Mouse (Mus musculus) stomach, postnatal 0 days (tissue): ENCODE results near the gene Nrl. TPM values are rescaled to one million over a fixed set of nuclear protein-coding genes. Genes with fewer than 3 reads are reported as not detected.

Experiments used
- ATAC-seq: fragments of 200-750 bp; cut with Nextera tagmentation; 2 replicates; pipeline ENCODE4 v1.8.0; 2017; ENCODE audit not compliant: low FRiP score, low TSS enrichment
- DNase-seq: peaks from one replicate; pipeline ENCODE4 v3.0.0-alpha.2; 2016; ENCODE audit warnings: low spot score
- H3K27ac ChIP-seq: fragments of 300-500 bp; sonication (generic); replicated peaks from 2 replicates; pipeline ENCODE4 v1.5.1; 2014; ENCODE audit warnings: mild to moderate bottlenecking, control low read depth
- H3K27me3 ChIP-seq: fragments of 300-500 bp; sonication (generic); 2 replicates; pipeline ENCODE4 v1.6.1; 2014; ENCODE audit warnings: low read length; ENCODE audit not compliant: control insufficient read depth, insufficient read depth
- H3K36me3 ChIP-seq: fragments of 300-500 bp; sonication (generic); 2 replicates; pipeline ENCODE4 v1.6.1; 2014; ENCODE audit warnings: low read length, mixed read lengths; ENCODE audit not compliant: control insufficient read depth, insufficient read depth
- H3K4me1 ChIP-seq: fragments of 300-500 bp; sonication (generic); replicated peaks from 2 replicates; pipeline ENCODE4 v1.6.1; 2014; ENCODE audit warnings: antibody characterized with exemption; ENCODE audit not compliant: control insufficient read depth, insufficient read depth
- H3K4me2 ChIP-seq: fragments of 300-500 bp; sonication (generic); replicated peaks from 2 replicates; pipeline ENCODE4 v1.6.1; 2014; ENCODE audit warnings: low read depth, mild to moderate bottlenecking, control low read depth, moderate library complexity
- H3K4me3 ChIP-seq: fragments of 300-500 bp; sonication (generic); 2 replicates; pipeline ENCODE4 v1.5.1; 2014; ENCODE audit warnings: low read depth, low read length, control low read depth
- H3K9ac ChIP-seq: fragments of 300-500 bp; sonication (generic); 2 replicates; pipeline ENCODE4 v1.6.1; 2014; ENCODE audit warnings: mild to moderate bottlenecking, low read length, control low read depth, mixed read lengths
- H3K9me3 ChIP-seq: fragments of 300-500 bp; sonication (generic); 2 replicates; pipeline ENCODE4 v1.6.1; 2016; ENCODE audit warnings: low read length; ENCODE audit not compliant: control insufficient read depth
- CTCF ChIP-seq: IDR thresholded peaks from 2 replicates; pipeline ENCODE4 v1.5.1; 2016; ENCODE audit warnings: antibody characterized with exemption, low read depth, mild to moderate bottlenecking, moderate library complexity
- EP300 ChIP-seq: optimal IDR thresholded peaks from 2 replicates; pipeline ENCODE3; 2016; ENCODE audit warnings: antibody characterized with exemption
- WGBS: fragments of 180-500 bp; shearing (Covaris S2); extraction: QIAGEN DNeasy Blood & Tissue Kit; methylation state at CpG from one replicate; pipeline ENCODE4 v1.1.7; 2014; 5-methylcytosine and 5-hydroxymethylcytosine counted together
- polyA plus RNA-seq: library from polyadenylated mRNA; unstranded; fragments of >200 nt; fragmentation: Nextera tagmentation; extraction: Ambion mirVana; gene quantifications from 2 replicates; pipeline ENCODE4 v1.2.1, GENCODE M21; 2015

Nrl gene
- polyA plus RNA-seq, 1 experiment from 2014 or later: not detected

DNA sequence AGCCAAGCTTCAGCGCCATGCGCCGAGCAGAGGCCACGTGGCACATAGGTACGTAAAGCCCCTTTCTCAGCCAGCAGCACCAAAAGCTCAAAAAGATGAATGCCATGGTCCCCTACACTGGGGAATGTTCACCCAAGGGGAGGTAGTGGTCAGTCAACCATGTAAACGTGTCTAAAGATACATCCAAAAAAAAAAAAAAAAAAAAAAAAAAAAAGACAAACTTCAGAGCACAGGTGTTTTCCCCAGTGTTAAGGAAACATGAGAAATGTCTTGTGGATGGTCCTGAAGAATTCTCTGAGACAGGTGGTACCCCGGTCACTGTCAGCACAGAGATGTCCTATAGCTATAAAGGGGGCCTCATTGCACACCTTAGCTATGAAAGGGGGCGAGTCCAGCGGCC lies 19.2 kb downstream of the Nrl start:
- no peak for ATAC-seq
- no peaks in the 10 kb centered on the region for H3K4me1 ChIP-seq
- TF ChIP-seq EP300 (no peak), CTCF (no peak)
- H3K4me2 ChIP-seq: no peak overlapping the region
- no peaks in the 10 kb centered on the region for H3K27me3 ChIP-seq
- H3K9me3 ChIP-seq: no peaks in the 10 kb centered on the region
- 84% methylated on average over 9 of the region's 9 CpGs for WGBS
- H3K9ac ChIP-seq: no peak overlapping the region
- DNase-seq: no peak
- H3K4me3 ChIP-seq: no peak overlapping the region
- H3K27ac ChIP-seq: no peak overlapping the region
- H3K36me3 ChIP-seq: no peaks in the 10 kb centered on the region

DNA sequence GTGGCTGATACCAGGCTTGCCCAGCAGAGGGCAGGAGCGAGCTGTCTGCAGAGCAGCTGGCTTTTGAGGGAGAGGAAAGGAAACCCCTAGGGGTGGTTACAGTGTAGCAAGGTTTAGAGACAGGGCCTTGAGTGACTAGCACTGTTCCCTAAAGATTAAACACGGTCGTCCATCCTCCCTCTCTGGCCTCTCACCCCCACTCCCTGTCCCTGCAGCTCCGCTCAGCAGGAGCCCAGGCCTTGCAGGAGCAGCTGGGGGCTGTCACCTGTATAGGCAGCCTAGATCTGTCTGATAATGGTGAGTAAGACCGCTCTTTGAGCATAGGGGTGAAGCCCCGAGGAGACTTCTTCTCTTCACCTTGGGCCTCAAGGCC lies 27.3 kb downstream of the Nrl start:
- Histone ChIP-seq H3K27ac (no peak overlapping the region), H3K27me3 (no peaks in the 10 kb centered on the region), H3K9ac (no peak overlapping the region), H3K9me3 (no peaks in the 10 kb centered on the region), H3K4me3 (no peak overlapping the region), H3K4me2 (no peak overlapping the region), H3K36me3 (no peaks in the 10 kb centered on the region), H3K4me1 (no peaks in the 10 kb centered on the region)
- peak; percentile 62 for ATAC-seq
- no peak for TF ChIP-seq EP300
- TF ChIP-seq CTCF: peak; percentile 99
- peak; percentile 88 for DNase-seq
- WGBS: 14% methylated on average over 6 of the region's 6 CpGs

DNA sequence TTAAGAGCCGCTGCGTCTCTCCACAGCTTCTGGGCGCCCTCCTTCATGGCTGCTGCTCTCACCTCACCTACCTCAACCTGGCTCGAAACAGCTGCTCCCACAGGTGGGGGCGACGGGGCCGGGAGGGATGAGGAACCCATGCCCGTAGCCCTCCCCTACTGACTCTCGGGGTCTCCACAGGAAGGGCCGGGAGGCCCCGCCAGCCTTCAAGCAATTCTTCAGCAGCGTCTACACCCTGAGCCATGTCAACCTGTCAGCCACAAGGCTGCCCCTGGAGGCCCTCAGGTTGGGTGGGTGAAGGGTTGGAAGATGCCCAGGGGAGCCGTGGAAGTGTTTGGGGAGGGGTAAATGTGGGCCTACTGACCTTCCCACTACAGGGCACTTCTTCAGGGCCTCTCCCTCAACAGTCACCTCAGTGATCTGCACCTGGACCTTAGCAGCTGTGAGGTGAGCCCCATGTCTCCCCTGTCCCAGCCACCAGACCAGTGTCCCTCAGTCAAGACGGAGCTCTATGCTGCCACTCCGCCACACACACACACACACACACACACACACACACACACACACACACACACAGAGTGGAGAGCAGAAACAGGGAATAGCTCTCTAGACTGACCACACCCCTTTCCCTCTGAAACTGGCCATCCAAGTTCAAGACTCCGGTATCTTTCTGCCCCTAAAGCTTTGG lies 27.9 kb downstream of the Nrl start:
- DNase-seq (no peak), ATAC-seq (peak; percentile 34; the same call in 1 of the 2 replicates)
- Histone ChIP-seq H3K36me3 (no peaks in the 10 kb centered on the region), H3K9ac (no peak overlapping the region), H3K27me3 (no peaks in the 10 kb centered on the region), H3K27ac (no peak overlapping the region), H3K4me1 (no peaks in the 10 kb centered on the region), H3K4me3 (no peak overlapping the region), H3K9me3 (no peaks in the 10 kb centered on the region), H3K4me2 (no peak overlapping the region)
- TF ChIP-seq CTCF: no peak
- no peak for TF ChIP-seq EP300
- 66% methylated on average over 16 of the region's 16 CpGs for WGBS

DNA sequence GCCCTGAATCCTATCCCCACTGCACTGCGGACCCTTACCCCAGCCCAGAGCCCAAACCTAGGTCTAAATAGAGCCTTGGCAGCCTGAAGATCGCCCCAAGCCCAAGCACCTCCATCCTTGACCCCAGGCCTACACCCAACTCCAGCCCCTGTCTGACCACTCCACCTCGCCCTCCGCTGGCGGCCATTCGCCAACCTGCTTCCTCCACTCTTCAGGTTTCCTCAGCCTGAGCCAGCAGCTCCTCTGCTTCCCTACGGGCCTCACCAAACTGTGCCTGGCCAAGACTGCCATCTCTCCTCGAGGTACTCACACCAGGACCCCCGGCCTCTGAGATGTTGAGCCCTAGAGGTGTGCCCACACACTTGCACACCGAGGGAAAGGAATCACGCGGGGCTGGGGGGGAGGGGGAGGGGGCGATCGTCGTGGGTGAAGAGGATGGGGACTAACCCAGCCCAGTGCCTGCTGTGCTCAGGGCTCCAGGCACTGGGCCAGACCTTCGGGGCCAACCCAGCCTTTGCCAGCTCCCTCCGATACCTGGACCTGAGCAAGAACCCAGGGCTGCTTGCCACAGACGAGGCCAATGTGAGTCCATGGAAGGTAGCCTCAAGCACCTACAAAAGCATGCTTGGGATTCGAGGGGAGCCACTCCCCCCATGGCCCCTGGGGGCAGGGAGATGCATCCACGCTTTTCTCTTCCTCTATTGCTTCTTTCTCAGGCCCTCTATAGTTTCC lies 29.1 kb downstream of the Nrl start:
- ATAC-seq: no peak
- Histone ChIP-seq H3K9ac (no peak overlapping the region), H3K36me3 (no peaks in the 10 kb centered on the region), H3K9me3 (no peaks in the 10 kb centered on the region), H3K4me1 (peaks cover 6% of the 10 kb centered on the region), H3K27ac (no peak overlapping the region), H3K4me3 (no peak overlapping the region), H3K27me3 (no peaks in the 10 kb centered on the region), H3K4me2 (no peak overlapping the region)
- 75% methylated on average over 20 of the region's 20 CpGs for WGBS
- TF ChIP-seq EP300: no peak
- no peak for TF ChIP-seq CTCF
- no peak for DNase-seq

DNA sequence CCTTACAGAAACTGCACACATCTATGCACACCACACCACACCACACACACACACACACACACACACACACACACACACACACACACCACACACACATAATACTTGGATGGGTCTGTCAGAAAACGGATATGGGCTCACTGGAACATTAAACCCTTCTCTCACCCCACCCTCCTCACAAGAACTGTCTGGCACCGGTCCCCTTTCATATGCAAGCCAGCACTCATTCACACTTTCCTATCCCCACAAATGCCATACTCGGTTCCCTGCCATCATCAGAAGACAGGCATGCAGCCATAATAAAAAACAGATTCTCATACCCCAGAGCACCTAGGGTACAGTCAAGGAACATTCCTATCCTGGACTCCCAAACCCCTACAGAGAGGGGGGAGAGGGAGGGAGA lies 32.7 kb downstream of the Nrl start:
- H3K9me3 ChIP-seq: no peaks in the 10 kb centered on the region
- H3K36me3 ChIP-seq: no peaks in the 10 kb centered on the region
- no peak overlapping the region for H3K9ac ChIP-seq
- DNase-seq (no peak), ATAC-seq (no peak)
- H3K27ac ChIP-seq: no peak overlapping the region
- H3K27me3 ChIP-seq: no peaks in the 10 kb centered on the region
- H3K4me2 ChIP-seq: no peak overlapping the region
- 38% methylated on average over 3 of the region's 3 CpGs for WGBS
- no peak overlapping the region for H3K4me3 ChIP-seq
- TF ChIP-seq CTCF: no peak
- no peak for TF ChIP-seq EP300
- peaks cover 6% of the 10 kb centered on the region for H3K4me1 ChIP-seq

DNA sequence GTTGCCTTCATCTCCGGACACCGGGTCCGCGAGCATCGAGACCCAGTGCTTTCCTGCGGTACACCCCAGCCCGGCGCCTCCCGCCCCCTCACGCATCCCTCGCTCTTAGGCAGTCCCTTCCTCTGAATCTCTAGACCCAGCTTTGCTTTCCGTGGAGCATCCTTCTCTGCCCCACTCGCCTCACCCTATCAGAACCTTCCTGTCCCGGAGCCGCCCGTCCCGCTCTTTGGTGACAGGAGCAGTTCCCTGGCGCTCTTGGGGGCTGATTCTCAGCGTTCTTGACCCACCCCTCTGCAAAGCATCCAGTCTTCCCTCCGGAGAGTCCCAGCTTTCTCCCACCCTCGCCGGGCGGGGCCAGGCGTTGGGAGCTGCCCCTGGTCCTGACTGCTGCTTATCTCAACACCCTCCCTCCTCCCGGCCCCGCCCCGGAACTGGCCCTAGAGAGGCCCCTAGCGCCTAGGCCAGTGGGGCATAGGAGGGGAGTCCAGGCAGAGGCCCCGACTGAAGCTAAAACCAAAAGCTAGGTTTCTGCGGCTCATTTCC lies 33.4 kb downstream of the Nrl start:
- peak overlapping the region; percentile 57 for H3K9ac ChIP-seq
- H3K4me2 ChIP-seq: peak overlapping the region; percentile 98
- TF ChIP-seq CTCF (no peak), EP300 (no peak)
- 2% methylated on average over 29 of the region's 30 CpGs for WGBS
- no peaks in the 10 kb centered on the region for H3K36me3 ChIP-seq
- peaks cover 6% of the 10 kb centered on the region for H3K4me1 ChIP-seq
- H3K9me3 ChIP-seq: no peaks in the 10 kb centered on the region
- DNase-seq: peak; percentile 69
- no peaks in the 10 kb centered on the region for H3K27me3 ChIP-seq
- ATAC-seq: peak; percentile 64; the same call in 1 of the 2 replicates
- peak overlapping the region; percentile 20; the same call in 1 of the 2 replicates for H3K27ac ChIP-seq
- peak overlapping the region; percentile 59 for H3K4me3 ChIP-seq
